Mouse (Mus musculus) neural tube, embryonic 11.5 days (tissue): ENCODE results near the gene Enpep. TPM values are rescaled to one million over a fixed set of nuclear protein-coding genes. Genes with fewer than 3 reads are reported as not detected.

Source experiments
- ATAC-seq: fragments of 200-750 bp; cut with Nextera tagmentation; 2 replicates; pipeline ENCODE4 v1.8.0; 2017; ENCODE audit warnings: moderate number of reproducible peaks, mild to moderate bottlenecking, moderate TSS enrichment, moderate library complexity; ENCODE audit not compliant: insufficient read depth, low FRiP score, low TSS enrichment
- DNase-seq: peaks from one replicate; pipeline ENCODE4 v3.0.0-alpha.2; 2015; ENCODE audit warnings: low spot score
- H3K27ac ChIP-seq: fragments of 300-500 bp; sonication (generic); 2 replicates; pipeline ENCODE4 v1.5.1; 2014; ENCODE audit warnings: low read depth, mild to moderate bottlenecking, low read length
- H3K27me3 ChIP-seq: fragments of 300-500 bp; sonication (generic); 2 replicates; pipeline ENCODE4 v1.6.1; 2014; ENCODE audit warnings: mild to moderate bottlenecking, low read length, mixed read lengths; ENCODE audit not compliant: control insufficient read depth, insufficient read depth
- H3K36me3 ChIP-seq: fragments of 300-500 bp; sonication (generic); 2 replicates; pipeline ENCODE4 v1.6.1; 2014; ENCODE audit warnings: mild to moderate bottlenecking, low read length, moderate library complexity, mixed read lengths; ENCODE audit not compliant: control insufficient read depth, insufficient read depth
- H3K4me1 ChIP-seq: fragments of 300-500 bp; sonication (generic); 2 replicates; pipeline ENCODE4 v1.6.1; 2014; ENCODE audit warnings: low read length, mixed read lengths; ENCODE audit not compliant: control insufficient read depth, insufficient read depth
- H3K4me2 ChIP-seq: fragments of 300-500 bp; sonication (generic); 2 replicates; pipeline ENCODE4 v1.6.1; 2014; ENCODE audit warnings: low read depth, mild to moderate bottlenecking, moderate library complexity
- H3K4me3 ChIP-seq: fragments of 300-500 bp; sonication (generic); 2 replicates; pipeline ENCODE4 v1.5.1; 2014; ENCODE audit warnings: low read depth, low read length
- H3K9ac ChIP-seq: fragments of 300-500 bp; sonication (generic); 2 replicates; pipeline ENCODE4 v1.6.1; 2014; ENCODE audit warnings: mild to moderate bottlenecking, low read length
- H3K9me3 ChIP-seq: fragments of 300-500 bp; sonication (generic); 2 replicates; pipeline ENCODE4 v1.6.1; 2016; ENCODE audit warnings: low read length; ENCODE audit not compliant: control insufficient read depth
- WGBS: fragments of 180-500 bp; shearing (Covaris S2); extraction: QIAGEN DNeasy Blood & Tissue Kit; methylation state at CpG from one replicate; pipeline ENCODE4 v1.1.7; 2014; 5-methylcytosine and 5-hydroxymethylcytosine counted together
- polyA plus RNA-seq: library from polyadenylated mRNA; unstranded; fragments of >200 nt; fragmentation: Nextera tagmentation; extraction: Ambion mirVana; gene quantifications from 2 replicates; pipeline ENCODE4 v1.2.1, GENCODE M21; 2014

Gene Enpep
- polyA plus RNA-seq, 1 experiment from 2014 or later = 0.24 TPM

GRCm38 (mm10) chr3:129321585-129321984, 10.9 kb downstream of the Enpep start:
- no peak overlapping the region for H3K27ac ChIP-seq
- H3K9ac ChIP-seq = no peak overlapping the region
- no peak overlapping the region for H3K4me2 ChIP-seq
- no peaks in the 10 kb centered on the region for H3K27me3 ChIP-seq
- H3K4me3 ChIP-seq = no peak overlapping the region
- H3K36me3 ChIP-seq = no peaks in the 10 kb centered on the region
- ATAC-seq (no peak), DNase-seq (no peak)
- H3K4me1 ChIP-seq = no peaks in the 10 kb centered on the region
- WGBS = 84% methylated on average over 6 of the region's 6 CpGs
- H3K9me3 ChIP-seq = no peaks in the 10 kb centered on the region

DNA sequence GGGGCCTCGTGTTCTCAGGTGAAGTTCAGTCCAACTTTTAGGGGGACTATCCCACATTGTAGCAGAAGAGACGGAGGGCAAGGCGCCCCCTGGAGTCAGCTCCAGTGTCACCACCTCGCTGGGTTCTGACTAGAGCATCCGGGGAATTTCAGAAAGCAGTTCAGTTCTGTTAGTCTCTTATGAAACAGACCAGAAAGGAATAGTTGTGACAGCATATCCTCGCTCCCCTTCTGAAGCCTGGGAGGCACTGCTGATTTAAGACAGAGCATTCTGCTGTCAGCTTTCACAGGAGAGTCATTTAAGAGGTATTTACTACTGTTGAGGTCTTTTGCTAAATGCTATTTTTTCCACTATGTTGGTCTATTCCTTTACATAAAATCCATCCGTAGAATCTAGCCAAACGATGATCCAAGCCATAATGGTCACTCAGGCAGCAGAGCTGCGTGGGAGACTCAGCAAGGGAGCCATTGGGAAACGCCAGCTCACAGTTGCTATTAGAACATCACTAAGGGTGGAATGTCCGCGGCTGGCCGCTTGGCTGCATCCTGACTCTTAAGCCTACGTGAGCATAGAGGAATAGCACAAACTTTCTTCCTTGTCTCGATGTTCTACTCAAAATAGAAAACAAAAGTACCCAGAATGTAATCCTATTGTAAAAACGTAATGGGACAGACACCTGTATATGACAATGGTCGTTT, 15.3 kb downstream of the Enpep start:
- DNase-seq (no peak), ATAC-seq (no peak)
- Histone ChIP-seq H3K9me3 (no peaks in the 10 kb centered on the region), H3K36me3 (no peaks in the 10 kb centered on the region), H3K4me1 (no peaks in the 10 kb centered on the region), H3K4me3 (no peak overlapping the region), H3K9ac (no peak overlapping the region), H3K27me3 (no peaks in the 10 kb centered on the region), H3K4me2 (no peak overlapping the region), H3K27ac (no peak overlapping the region)
- whole genome bisulfite sequencing = 79% methylated on average over 17 of the region's 17 CpGs

DNA sequence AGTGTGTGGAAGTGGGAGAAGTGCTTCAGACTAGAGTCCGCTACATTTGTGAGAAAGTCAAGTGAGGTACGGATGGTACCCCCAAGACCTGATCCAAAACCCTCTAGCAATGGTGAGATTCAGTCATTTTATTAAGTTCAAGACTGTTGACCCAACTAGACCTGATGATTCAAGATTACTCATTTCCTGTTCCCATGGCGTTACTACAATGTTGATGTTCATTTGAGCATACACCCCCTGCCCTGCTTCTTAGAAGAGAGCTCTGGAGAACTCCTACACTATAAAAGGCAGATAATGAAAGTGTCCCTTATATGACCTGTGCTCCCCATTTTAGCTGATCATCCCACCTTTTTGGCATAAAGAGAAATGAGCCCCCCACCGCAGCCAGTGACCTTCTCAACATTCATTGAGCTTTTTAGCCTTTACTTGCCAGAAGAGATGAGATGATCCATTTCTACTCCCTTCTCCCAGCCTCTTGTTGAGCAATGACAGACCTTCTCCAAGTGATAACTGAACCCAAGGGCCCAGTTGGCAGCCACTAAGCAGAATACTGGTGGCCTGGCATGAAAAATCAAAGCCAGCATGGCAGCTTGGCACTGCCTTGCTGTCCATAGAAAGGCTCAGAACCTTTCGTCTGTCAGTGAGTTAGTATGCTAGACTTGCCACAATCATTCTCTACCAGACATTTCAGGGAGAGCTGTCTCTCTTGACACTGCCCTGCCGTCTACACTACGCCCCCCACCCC, 18.7 kb downstream of the Enpep start:
- Histone ChIP-seq H3K27ac (no peak overlapping the region), H3K36me3 (no peaks in the 10 kb centered on the region), H3K9ac (no peak overlapping the region), H3K4me1 (no peaks in the 10 kb centered on the region), H3K4me2 (no peak overlapping the region), H3K4me3 (no peak overlapping the region), H3K9me3 (no peaks in the 10 kb centered on the region), H3K27me3 (no peaks in the 10 kb centered on the region)
- 87% methylated on average over 7 of the region's 7 CpGs for WGBS
- ATAC-seq (no peak), DNase-seq (no peak)

GRCm38 (mm10) chr3:129313221-129313620, 19.3 kb downstream of the Enpep start:
- no peaks in the 10 kb centered on the region for H3K4me1 ChIP-seq
- no peak overlapping the region for H3K9ac ChIP-seq
- no peak overlapping the region for H3K4me2 ChIP-seq
- ATAC-seq (no peak), DNase-seq (no peak)
- H3K36me3 ChIP-seq = no peaks in the 10 kb centered on the region
- no peak overlapping the region for H3K27ac ChIP-seq
- no peaks in the 10 kb centered on the region for H3K27me3 ChIP-seq
- H3K9me3 ChIP-seq = no peaks in the 10 kb centered on the region
- H3K4me3 ChIP-seq = no peak overlapping the region
- WGBS = 81% methylated on average over 2 of the region's 2 CpGs

GRCm38 (mm10) chr3:129312511-129312910, 20.0 kb downstream of the Enpep start:
- ATAC-seq (no peak), DNase-seq (no peak)
- no peak overlapping the region for H3K27ac ChIP-seq
- no peaks in the 10 kb centered on the region for H3K27me3 ChIP-seq
- H3K9me3 ChIP-seq = no peaks in the 10 kb centered on the region
- 95% methylated on average over 8 of the region's 8 CpGs for WGBS
- no peak overlapping the region for H3K9ac ChIP-seq
- H3K4me2 ChIP-seq = no peak overlapping the region
- no peak overlapping the region for H3K4me3 ChIP-seq
- no peaks in the 10 kb centered on the region for H3K36me3 ChIP-seq
- no peaks in the 10 kb centered on the region for H3K4me1 ChIP-seq

DNA sequence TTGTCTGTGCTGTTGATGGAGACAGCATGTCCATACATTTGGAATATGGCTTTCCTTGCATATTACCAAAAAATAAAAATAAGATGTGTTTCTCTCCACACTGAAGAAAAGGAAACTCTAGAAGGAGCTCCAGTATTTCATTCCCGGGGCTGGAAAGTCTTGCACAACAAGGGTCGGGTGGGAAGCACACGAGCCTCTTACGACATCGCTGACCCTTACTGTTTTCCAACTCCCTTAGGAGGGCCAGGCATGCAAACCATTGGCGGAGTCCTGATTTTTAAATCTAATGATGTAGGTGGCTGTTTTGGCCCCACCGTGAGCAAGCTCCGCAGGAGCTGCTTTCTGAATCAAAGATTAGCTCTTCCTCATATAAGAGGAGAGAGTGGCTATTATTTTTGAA, 20.6 kb downstream of the Enpep start:
- Histone ChIP-seq H3K9me3 (no peaks in the 10 kb centered on the region), H3K4me2 (no peak overlapping the region), H3K36me3 (no peaks in the 10 kb centered on the region), H3K4me1 (no peaks in the 10 kb centered on the region), H3K27me3 (no peaks in the 10 kb centered on the region), H3K4me3 (no peak overlapping the region), H3K27ac (no peak overlapping the region), H3K9ac (no peak overlapping the region)
- WGBS = 83% methylated on average over 8 of the region's 8 CpGs
- no peak for DNase-seq
- ATAC-seq = no peak

DNA sequence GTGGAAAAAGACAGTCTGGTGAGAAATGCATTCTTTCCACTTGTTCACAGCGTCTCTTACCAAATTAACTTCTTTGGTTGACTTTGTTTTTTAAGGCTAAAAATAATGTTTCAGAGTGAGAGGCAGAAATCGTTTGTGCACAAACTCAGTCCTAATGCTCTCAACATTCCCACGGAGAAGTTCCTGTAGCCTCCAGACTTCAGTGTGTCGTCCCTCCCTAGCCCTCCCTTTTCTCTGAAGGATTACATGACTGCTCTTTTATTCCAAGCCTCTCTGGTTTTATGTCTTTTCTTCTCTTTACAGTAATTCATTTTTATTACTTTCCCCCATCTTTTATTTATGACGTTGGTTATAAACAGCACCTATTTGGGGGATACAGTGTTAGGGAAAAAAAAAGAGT, 22.6 kb downstream of the Enpep start:
- DNase-seq (no peak), ATAC-seq (no peak)
- 43% methylated on average over 5 of the region's 5 CpGs for WGBS
- Histone ChIP-seq H3K4me1 (no peaks in the 10 kb centered on the region), H3K27ac (no peak overlapping the region), H3K27me3 (no peaks in the 10 kb centered on the region), H3K4me2 (no peak overlapping the region), H3K4me3 (no peak overlapping the region), H3K9me3 (no peaks in the 10 kb centered on the region), H3K9ac (no peak overlapping the region), H3K36me3 (no peaks in the 10 kb centered on the region)

DNA sequence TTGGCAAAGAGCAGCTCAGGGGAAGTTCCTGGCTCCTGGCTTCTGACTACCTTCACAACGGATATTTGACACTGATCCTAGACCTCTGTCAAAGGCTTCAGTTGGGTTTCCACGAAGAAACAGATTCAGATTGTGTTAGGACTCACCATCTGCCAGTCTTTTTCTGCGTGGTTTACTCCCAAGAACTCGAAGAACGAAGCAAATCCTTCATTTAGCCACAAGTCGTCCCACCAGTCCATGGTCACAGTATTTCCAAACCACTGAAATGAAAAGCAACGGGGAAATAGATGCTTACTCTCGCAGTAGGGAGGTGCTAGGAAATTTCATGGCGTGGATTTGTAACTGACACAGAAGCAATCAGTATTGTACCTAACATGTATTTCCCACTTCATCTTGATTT, 23.6 kb downstream of the Enpep start:
- DNase-seq = no peak
- ATAC-seq = no peak
- Histone ChIP-seq H3K4me3 (no peak overlapping the region), H3K27ac (no peak overlapping the region), H3K36me3 (no peaks in the 10 kb centered on the region), H3K27me3 (no peaks in the 10 kb centered on the region), H3K4me2 (no peak overlapping the region), H3K9ac (no peak overlapping the region), H3K9me3 (no peaks in the 10 kb centered on the region), H3K4me1 (no peaks in the 10 kb centered on the region)
- 77% methylated on average over 9 of the region's 9 CpGs for WGBS
